Mouse (Mus musculus): ENCODE measurements at regions not wholly inside any gene's neighbourhood (a gene's known extent, or its start where the extent isn't known, plus 50 kb on each side); places are given as distances from the start of the nearest gene placed in this dataset.

DNA sequence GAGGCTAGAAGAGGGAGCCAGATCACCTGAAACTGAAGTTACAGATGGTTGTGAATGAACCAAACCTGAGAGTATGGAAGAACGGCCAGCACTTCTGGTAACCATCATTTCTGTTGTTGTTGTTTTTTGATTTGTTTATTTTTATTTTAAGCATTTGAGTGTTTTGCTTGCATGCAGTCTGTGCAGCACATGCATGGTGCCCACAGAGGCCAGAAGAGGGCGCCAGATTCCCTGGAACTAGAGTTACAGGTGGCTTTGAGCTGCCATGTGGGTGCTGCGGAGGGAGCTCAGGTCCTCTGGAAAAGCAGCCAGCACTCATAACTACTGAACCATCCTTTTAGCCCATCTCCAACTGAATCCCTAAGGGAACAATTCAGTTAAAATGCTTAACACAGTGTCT lies 159.7 kb downstream of the Gpat3 start:
- DNase-seq (ENCODE audit: low spot score in 2 of 2) = no peak

DNA sequence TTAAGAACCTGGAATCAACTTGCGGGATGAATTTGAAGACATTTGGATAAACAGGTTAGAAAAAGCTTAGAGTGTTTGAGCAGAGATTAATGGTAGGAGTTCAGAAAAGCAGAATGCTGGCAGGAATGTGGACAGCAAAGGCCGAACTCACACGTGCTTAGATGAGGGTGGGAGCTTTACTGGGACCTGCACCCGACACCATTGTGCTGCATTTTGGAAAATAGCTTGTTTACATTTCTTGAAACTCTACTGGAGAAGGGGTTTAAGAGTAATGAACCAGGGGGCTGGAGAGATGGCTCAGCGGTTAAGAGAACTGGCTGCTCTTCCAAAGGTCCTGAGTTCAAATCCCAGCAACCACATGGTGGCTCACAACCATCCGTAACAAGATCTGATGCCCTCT lies 154.9 kb downstream of the Gpat3 start:
- no peak for DNase-seq (ENCODE audit: low spot score in 2 of 2)

- DNase-seq (ENCODE audit: low spot score in 2 of 2) = no peak
Observed at GRCm38 (mm10) chr5:100992365-100992764, 146.9 kb downstream of the Gpat3 start.

DNA sequence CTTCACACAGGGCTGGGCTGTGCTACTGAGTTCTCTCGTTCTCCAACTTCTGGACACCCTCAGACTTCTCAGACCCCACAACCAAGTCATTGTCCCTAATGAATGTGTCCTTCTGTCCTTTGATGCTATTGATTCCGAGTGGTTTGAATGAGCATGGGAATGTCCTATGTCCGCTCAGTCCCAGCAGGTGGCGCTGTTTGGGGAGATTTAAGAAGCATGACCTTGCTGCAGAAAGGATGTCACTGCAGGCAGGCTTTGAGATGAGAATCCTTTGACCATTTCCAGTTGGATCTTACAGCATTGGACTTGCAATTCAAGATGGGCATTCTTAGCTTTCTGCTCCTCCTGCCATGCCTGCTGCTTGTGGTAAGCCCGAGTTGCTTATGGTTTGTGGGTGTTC lies 146.1 kb downstream of the Gpat3 start:
- DNase-seq (ENCODE audit: low spot score in 2 of 2) = peak in 1 of 2 experiments; percentile 15

DNA sequence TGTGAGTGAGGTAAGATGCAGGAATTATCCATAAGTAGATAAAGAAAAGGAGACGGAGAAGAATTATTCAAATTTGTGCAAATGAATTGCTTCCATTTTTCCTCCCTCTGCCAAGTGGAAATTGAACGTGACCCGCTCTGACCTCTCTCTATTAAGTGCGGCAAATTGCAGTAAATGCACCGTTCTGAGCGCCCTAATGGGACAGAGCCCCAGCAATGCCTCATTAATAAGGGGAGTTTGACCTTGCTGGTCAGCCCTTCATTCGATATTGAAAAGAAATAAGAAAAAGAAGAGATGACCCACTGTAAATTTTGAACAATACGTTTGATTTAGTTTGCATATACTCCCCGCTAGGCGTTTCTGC lies 137.0 kb downstream of the Gpat3 start:
- DNase-seq (ENCODE audit: low spot score in 2 of 2) = no peak

GRCm38 (mm10) chr5:100981849-100982572 lies 136.5 kb downstream of the Gpat3 start:
- DNase-seq (ENCODE audit: low spot score in 2 of 2) = no peak

- DNase-seq (ENCODE audit: low spot score in 2 of 2) = no peak
Observed at GRCm38 (mm10) chr5:100976736-100977135, 131.2 kb downstream of the Gpat3 start.

DNA sequence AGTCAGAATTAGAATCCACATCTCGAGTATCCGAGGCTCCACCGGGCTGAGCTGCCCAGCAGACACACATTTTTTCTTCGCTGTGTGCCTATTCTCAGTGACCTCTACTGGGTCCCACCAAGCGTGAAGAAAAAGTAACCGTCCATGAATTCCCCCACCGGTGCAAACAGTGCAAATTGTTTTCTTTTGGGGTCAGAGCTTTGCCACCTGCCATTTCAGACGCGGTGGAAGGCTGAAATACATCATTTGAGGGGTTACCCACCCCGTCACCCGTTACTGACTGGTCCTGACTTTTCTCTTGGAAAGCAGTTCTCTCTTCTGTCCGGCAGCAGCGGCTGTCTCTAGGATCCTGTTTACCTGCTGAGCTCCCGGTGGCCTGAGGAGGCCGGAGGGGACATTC lies 105.7 kb downstream of the Gpat3 start:
- no peak for DNase-seq (ENCODE audit: low spot score in 2 of 2)

Data from left cerebral cortex, adult 8-10 months (tissue).